Mouse (Mus musculus): ENCODE results near the gene Ccdc73. TPM values are rescaled to one million over a fixed set of nuclear protein-coding genes. Genes with fewer than 3 reads are reported as not detected.
"Not testable (repeated sequence)": the region's sequence is repeated elsewhere in the genome, so short reads cannot be mapped to it uniquely, and the experiment has no call there.

The Ccdc73 gene
- total and polyA plus RNA-seq, 3 experiments, result 2.2 to 5.1 (median 2.2) TPM

DNA sequence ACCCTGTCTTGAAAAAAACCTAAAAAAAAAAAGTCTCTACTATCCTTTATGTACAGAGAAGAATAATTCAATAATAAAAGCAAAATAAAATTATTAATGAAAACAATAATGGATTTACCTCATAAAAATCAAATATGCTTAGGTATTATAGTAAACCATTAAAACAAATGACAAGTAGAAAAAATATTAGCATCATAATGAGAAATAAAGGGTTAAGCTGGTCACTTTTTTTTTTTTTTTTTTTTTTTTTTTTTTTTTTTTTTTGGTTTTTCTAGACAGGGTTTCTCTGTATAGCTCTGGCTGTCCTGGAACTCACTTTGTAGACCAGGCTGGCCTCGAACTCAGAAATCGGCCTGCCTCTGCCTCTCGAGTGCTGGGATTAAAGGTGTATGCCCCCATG, 9.5 kb upstream of the Ccdc73 start:
- H3K36me3 ChIP-seq (replicated peaks in 1 of 2; ENCODE audit: control insufficient read depth in 1 of 2, insufficient read depth in 1 of 2, low read length in 1 of 2); dilution Hi-C loops (cut with MboI; ENCODE audit: extremely low pct_ligation_motif_present, extremely low pct_unique_long_range_greater_than_20kb, low sequenced_read_pairs); H3K27ac ChIP-seq (ENCODE audit: insufficient read depth, low read depth): not testable (repeated sequence)

GRCm38 (mm10) chr2:104859060-104859459, 8.5 kb upstream of the Ccdc73 start:
- Histone ChIP-seq H3K27me3 (replicated peaks) (no peaks in the 10 kb centered on the region), H3K9ac (ENCODE audit: insufficient read depth, low read depth) (no peak overlapping the region), H3K9me3 (replicated peaks; ENCODE audit: low read length) (no peaks in the 10 kb centered on the region), H3K79me2 (replicated peaks; ENCODE audit: control insufficient read depth, extremely low read depth, insufficient read depth, poor library complexity, severe bottlenecking) (no peaks in the 10 kb centered on the region), H3K27ac (ENCODE audit: insufficient read depth, low read depth) (no peak overlapping the region), H3K4me3 (replicated peaks in 1 of 3; ENCODE audit: low read depth in 2 of 3, low read length in 2 of 3, poor library complexity in 1 of 3) (no peak overlapping the region), H3K4me2 (ENCODE audit: insufficient read depth, low read depth, poor library complexity, severe bottlenecking) (no peak overlapping the region), H3K36me3 (replicated peaks in 1 of 2; ENCODE audit: control insufficient read depth in 1 of 2, insufficient read depth in 1 of 2, low read length in 1 of 2) (no peaks in the 10 kb centered on the region), H3K4me1 (ENCODE audit: control insufficient read depth in 1 of 2, insufficient read depth in 2 of 2) (peaks cover 2 to 9% of the 10 kb centered on the region in 2 experiments; a peak in 2 of 4 replicates)
- in situ Hi-C loops (cut with MboI; ENCODE audit: low pct_ligation_motif_present, low pct_unique_long_range_greater_than_20kb, low sequenced_read_pairs), result no loop called here
- TF ChIP-seq CHD1 (IDR thresholded peaks at IDR 0.05; ENCODE audit: low read depth, low read length) (no peak), IRF4 (IDR thresholded peaks at IDR 0.05; ENCODE audit: low read depth, low read length) (no peak), USF1 (IDR thresholded peaks at IDR 0.05; ENCODE audit: low read depth, low read length) (no peak), BHLHE40 (IDR thresholded peaks at IDR 0.05; ENCODE audit: low read depth, low read length) (no peak), MYC (IDR thresholded peaks at IDR 0.05; ENCODE audit: low read depth, low read length) (no peak), MEF2A (IDR thresholded peaks at IDR 0.05; ENCODE audit: borderline replicate concordance, low read depth, low read length) (no peak), NELFE (IDR thresholded peaks at IDR 0.05; ENCODE audit: low read depth, low read length) (no peak), SIN3A (IDR thresholded peaks at IDR 0.05; ENCODE audit: low read length) (no peak), TCF12 (IDR thresholded peaks at IDR 0.05; ENCODE audit: low read depth, low read length) (no peak), MAX (IDR thresholded peaks at IDR 0.05; ENCODE audit: low read length) (no peak), TBP (conservative IDR thresholded peaks at IDR 0.05; ENCODE audit: low read depth, low read length) (no peak), EP300 (IDR thresholded peaks at IDR 0.05; ENCODE audit: low read length) (no peak), RCOR1 (conservative IDR thresholded peaks at IDR 0.05; ENCODE audit: low read depth, low read length) (no peak), ZMIZ1 (IDR thresholded peaks at IDR 0.05; ENCODE audit: low read depth, low read length) (no peak), ZNF384 (IDR thresholded peaks at IDR 0.05; ENCODE audit: low read depth, low read length) (no peak), POLR2AphosphoS2 (IDR thresholded peaks at IDR 0.05; ENCODE audit: low read depth, low read length) (no peak), CHD2 (IDR thresholded peaks at IDR 0.05; ENCODE audit: low read length) (no peak)
- dilution Hi-C loops (cut with MboI; ENCODE audit: extremely low pct_ligation_motif_present, extremely low pct_unique_long_range_greater_than_20kb, low sequenced_read_pairs), result no loop called here
- no peak for DNase-seq (ENCODE audit: extremely low read depth)

More for the DNA sequence above, 9.5 kb upstream of the Ccdc73 start:
- H3K9ac ChIP-seq (ENCODE audit: insufficient read depth, low read depth); H3K9me3 ChIP-seq (replicated peaks; ENCODE audit: low read length); H3K79me2 ChIP-seq (replicated peaks; ENCODE audit: control insufficient read depth, extremely low read depth, insufficient read depth, poor library complexity, severe bottlenecking); H3K27me3 ChIP-seq (replicated peaks); DNase-seq (ENCODE audit: extremely low read depth); in situ Hi-C loops (cut with MboI; ENCODE audit: low pct_ligation_motif_present, low pct_unique_long_range_greater_than_20kb, low sequenced_read_pairs); H3K4me2 ChIP-seq (ENCODE audit: insufficient read depth, low read depth, poor library complexity, severe bottlenecking); H3K4me1 ChIP-seq (ENCODE audit: control insufficient read depth in 1 of 2, insufficient read depth in 2 of 2); H3K4me3 ChIP-seq (replicated peaks in 1 of 3; ENCODE audit: low read depth in 2 of 3, low read length in 2 of 3, poor library complexity in 1 of 3): not testable (repeated sequence)
- peak; percentile 65 for TF ChIP-seq ZNF384 (IDR thresholded peaks at IDR 0.05; ENCODE audit: low read depth, low read length)

Measured in CH12.LX (cell line).